Mouse (Mus musculus): ENCODE results near the gene 1500011B03Rik. TPM values are rescaled to one million over a fixed set of nuclear protein-coding genes. Genes with fewer than 3 reads are reported as not detected.
A peak's percentile ranks its signal among the peaks of the same experiment; 100 is the strongest.

Gene 1500011B03Rik
- polyA plus RNA-seq, 1 experiment from 2014 or later = 73.5 TPM

DNA sequence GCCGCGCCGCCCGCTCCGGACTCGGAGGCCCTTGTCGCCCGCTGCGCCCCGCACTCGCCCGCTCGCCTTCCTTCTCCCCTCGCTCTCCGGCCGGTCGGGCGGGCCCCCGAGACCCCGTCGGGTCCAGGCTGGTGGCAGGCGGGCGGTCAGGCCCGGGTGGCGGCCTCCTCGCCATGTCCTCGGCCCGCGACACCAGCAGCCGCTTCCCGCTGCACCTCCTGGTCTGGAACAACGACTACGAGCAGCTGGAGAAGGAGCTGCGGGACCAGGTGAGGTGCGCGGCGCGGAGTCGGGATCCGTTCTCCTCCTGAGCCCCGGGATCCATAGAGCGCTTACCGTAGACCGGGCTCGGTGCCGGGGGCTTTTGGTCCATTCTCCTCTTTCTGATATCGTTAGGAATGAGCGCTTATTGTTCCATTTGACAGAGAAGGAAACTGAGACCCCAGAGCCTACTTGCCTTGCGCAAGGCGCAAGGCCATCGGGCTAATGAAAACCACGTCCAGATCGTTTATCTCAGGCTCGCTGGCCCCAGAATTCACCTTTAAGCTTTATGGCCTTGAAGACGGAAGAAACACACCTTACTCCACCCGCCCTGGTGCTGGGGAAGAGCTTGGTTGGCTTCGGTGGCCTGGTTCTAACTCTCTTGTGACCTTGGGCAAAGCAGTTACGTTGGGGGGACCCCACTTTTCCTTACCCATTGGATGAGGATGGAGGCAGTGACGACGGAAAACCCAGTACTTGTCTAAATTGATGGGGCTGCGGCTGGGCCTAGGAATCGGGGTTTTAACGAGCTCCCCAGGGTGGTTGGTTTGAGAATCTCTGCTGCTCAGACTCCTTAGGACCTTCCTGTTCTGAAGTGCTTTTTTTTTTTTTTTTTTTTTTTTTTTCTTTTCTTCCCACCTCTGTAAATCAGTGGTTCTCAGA, 48.0 kb downstream of the 1500011B03Rik start, which contains the start of gene Git2:
Git2 (minus strand) TSS at position 462 of the 924 bp plus-strand sequence.
- H3K36me3 ChIP-seq = 0 out of 2 replicates have a peak, but pooled peaks cover 3% of the 10 kb centered on the region
- under 1% methylated on average over 45 of the region's 63 CpGs for WGBS
- peak within 1 kb of the TSS; percentile 96 for H3K27ac ChIP-seq
- peak within 1 kb of the TSS; percentile 85 for H3K9ac ChIP-seq
- ATAC-seq (ENCODE audit: insufficient number of reproducible peaks, low FRiP score, low TSS enrichment, low read depth) = no peak
- peak within 1 kb of the TSS; percentile 99 for H3K4me3 ChIP-seq
- H3K4me1 ChIP-seq = peaks cover 29% of the 10 kb centered on the region
- H3K27me3 ChIP-seq = no peaks in the 10 kb centered on the region
- H3K9me3 ChIP-seq = no peaks in the 10 kb centered on the region
- peak within 1 kb of the TSS; percentile 80 for H3K4me2 ChIP-seq

DNA sequence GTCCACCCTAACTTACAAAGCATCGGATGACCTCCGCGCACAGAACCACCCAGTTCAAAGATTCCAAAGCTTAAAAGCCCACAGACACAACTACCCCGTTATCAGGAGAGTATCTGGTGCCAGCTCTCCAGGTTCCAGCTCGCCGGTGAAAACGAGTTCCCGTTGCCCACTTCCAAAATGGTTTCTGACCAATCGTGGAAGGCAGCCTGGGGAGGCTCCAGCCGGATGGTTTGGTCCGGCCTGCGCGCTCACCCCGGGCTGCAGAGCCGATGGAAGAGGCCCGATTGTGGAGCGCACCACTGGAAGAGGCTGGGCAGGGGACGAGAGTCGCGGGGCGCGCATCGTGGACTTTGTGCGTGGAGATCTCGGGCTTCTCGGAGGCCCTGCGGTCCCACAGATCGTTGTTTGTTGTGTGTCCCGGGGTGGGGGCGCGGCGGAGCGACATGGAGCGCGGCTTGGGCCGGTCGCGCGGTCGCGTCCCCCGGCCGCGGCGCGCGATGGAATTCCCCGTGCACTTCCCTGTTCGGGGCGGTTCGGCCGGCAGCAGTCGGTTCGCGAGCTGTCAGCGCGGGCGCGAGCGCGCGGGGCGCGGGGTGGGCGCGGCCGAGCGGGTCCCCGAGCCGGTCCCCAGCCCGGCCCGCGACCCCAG, 48.7 kb downstream of the 1500011B03Rik start, which contains the start of gene Ankrd13a:
Ankrd13a (plus strand) TSS at position 275 of the 649 bp plus-strand sequence.
- H3K27ac ChIP-seq = peak within 1 kb of the TSS; percentile 96
- peak; percentile 86 for ATAC-seq (ENCODE audit: insufficient number of reproducible peaks, low FRiP score, low TSS enrichment, low read depth)
- H3K9me3 ChIP-seq = no peaks in the 10 kb centered on the region

DNA sequence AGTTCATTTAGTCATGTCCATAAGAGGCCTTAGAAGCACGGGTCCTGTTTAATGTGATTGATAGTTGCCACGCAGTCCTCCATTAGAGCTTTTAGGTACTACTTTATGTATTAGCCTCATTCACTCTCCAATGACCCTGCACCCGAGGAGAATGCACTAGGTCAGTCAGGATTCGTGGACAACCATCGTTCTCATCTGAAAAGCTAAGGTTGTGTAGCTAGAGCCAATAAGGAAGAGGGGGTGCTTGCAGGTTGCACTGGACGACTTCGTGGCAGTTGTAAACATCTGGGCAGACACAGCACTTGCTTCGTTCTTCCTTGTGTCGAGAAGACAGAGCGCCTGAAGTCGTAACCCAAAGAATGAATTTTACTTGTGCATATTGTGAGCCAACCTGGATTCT, 49.5 kb downstream of the 1500011B03Rik start:
- whole genome bisulfite sequencing = 2% methylated on average over 11 of the region's 11 CpGs
- no peak; the same call in 1 of the 2 replicates for ATAC-seq (ENCODE audit: insufficient number of reproducible peaks, low FRiP score, low TSS enrichment, low read depth)
- peaks cover 29% of the 10 kb centered on the region for H3K4me1 ChIP-seq
- peak overlapping the region; percentile 99 for H3K4me3 ChIP-seq
- peak overlapping the region; percentile 85 for H3K9ac ChIP-seq
- H3K36me3 ChIP-seq = 0 out of 2 replicates have a peak, but pooled peaks cover 4% of the 10 kb centered on the region
- no peaks in the 10 kb centered on the region for H3K9me3 ChIP-seq
- H3K27me3 ChIP-seq = no peaks in the 10 kb centered on the region
- peak overlapping the region; percentile 96 for H3K27ac ChIP-seq
- peak overlapping the region; percentile 80 for H3K4me2 ChIP-seq

More for the DNA sequence above, 48.7 kb downstream of the 1500011B03Rik start, which contains the start of gene Ankrd13a:
- Histone ChIP-seq H3K27me3 (no peaks in the 10 kb centered on the region), H3K4me1 (peaks cover 29% of the 10 kb centered on the region), H3K9ac (peak within 1 kb of the TSS; percentile 85), H3K4me2 (peak within 1 kb of the TSS; percentile 80), H3K4me3 (peak within 1 kb of the TSS; percentile 99), H3K36me3 (0 out of 2 replicates have a peak, but pooled peaks cover 4% of the 10 kb centered on the region)
- WGBS = under 1% methylated on average over 61 of the region's 73 CpGs

DNA sequence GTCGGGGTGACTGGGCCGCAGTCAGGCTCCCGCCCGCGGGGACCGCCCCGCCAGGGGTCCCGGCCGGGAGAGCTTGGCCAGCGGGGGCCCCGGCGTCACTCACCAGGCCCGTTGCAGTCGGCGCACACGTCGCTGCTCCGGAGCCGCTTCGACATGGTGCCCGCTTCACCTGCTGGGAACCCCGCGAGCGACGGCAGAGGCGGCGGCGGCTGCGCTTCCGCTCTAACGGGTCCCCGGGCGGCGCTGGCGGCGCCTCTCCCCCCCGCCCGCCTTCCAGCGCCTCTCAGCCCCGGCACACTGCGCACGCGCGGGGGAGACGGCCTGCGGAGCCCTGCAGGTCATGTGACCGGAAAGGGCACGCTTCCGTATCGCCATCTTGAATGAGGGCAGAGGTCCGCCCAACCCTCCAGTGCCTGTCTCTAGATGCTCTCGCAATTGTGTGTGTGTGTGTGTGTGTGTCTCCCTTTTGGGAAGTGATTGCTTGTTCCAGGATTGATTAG, 50.0 kb downstream of the 1500011B03Rik start:
- WGBS = under 1% methylated on average over 49 of the region's 52 CpGs
- H3K9me3 ChIP-seq = no peaks in the 10 kb centered on the region
- peak overlapping the region; percentile 80 for H3K4me2 ChIP-seq
- peak overlapping the region; percentile 86 for H3K9ac ChIP-seq
- H3K27me3 ChIP-seq = no peaks in the 10 kb centered on the region
- H3K4me3 ChIP-seq = peak overlapping the region; percentile 99
- peaks cover 28% of the 10 kb centered on the region for H3K4me1 ChIP-seq
- peak; percentile 88 for ATAC-seq (ENCODE audit: insufficient number of reproducible peaks, low FRiP score, low TSS enrichment, low read depth)
- H3K36me3 ChIP-seq = 0 out of 2 replicates have a peak, but pooled peaks cover 4% of the 10 kb centered on the region
- peak overlapping the region; percentile 96 for H3K27ac ChIP-seq

DNA sequence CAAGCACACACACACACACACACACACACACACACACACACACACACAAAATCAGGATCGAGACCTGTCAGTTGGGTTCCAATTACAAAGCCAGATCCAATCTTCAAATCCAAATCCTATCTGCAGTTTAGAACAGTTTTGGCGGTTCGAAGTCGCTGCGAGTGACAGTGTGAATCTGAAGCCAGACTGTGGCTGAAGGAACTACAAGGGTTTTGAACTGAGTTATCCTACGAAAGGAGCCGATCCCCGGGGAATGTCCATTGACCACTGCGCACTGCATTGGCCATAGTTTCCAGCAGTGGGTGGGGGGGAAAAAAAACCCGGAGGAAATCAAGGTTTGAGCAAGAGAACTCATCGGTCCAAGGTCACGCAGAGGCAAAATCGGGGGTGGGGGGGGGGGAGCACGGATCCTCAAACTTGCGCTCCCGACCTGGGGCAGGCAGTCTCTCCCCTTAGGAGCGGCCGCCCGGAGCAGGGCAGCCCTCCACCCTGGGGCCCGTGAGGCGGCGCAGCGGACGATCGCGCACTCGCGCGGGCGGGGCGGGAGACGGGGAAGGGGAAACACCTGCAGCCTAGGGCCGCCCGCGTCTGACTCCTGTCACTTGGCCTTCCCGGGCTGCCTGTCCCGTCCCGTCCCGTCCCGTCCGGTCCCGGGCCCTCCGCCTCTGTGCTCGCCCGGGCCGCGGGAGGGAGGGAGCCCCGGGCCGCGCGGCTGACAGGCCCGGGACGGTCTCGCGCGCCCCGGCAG, 50.6 kb downstream of the 1500011B03Rik start:
- Histone ChIP-seq H3K36me3 (0 out of 2 replicates have a peak, but pooled peaks cover 4% of the 10 kb centered on the region), H3K4me2 (peak overlapping the region; percentile 80), H3K27ac (peak overlapping the region; percentile 96), H3K27me3 (no peaks in the 10 kb centered on the region), H3K4me3 (peak overlapping the region; percentile 99), H3K4me1 (peaks cover 30% of the 10 kb centered on the region), H3K9ac (peak overlapping the region; percentile 86), H3K9me3 (no peaks in the 10 kb centered on the region)
- ATAC-seq (ENCODE audit: insufficient number of reproducible peaks, low FRiP score, low TSS enrichment, low read depth) = peak; percentile 12; the same call in 1 of the 2 replicates
- WGBS = 1% methylated on average over 54 of the region's 57 CpGs

DNA sequence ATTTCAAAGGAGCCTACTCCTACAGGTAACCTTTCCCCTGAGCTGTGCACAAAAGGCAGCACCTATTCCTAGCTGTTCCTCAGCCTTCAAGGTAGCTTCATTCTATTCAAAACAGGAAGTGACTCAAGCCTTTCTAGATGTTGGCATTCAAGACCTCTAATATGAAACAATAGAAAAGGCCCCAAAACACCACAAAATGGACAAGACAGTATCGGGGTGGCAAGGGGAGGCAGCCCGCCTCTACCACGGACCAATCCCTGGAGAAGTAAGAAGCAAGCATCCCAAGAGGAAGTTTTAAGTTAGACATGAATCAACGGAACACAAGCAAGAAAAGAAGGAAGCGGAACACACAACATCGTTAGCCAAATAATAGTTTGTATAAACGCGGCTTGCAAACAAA, 51.5 kb downstream of the 1500011B03Rik start:
- peak overlapping the region; percentile 99 for H3K4me3 ChIP-seq
- peaks cover 29% of the 10 kb centered on the region for H3K4me1 ChIP-seq
- no peak for ATAC-seq (ENCODE audit: insufficient number of reproducible peaks, low FRiP score, low TSS enrichment, low read depth)
- no peak overlapping the region for H3K27ac ChIP-seq
- H3K9ac ChIP-seq = peak overlapping the region; percentile 86; the same call in 1 of the 2 replicates
- H3K9me3 ChIP-seq = no peaks in the 10 kb centered on the region
- H3K27me3 ChIP-seq = no peaks in the 10 kb centered on the region
- peaks cover 6% of the 10 kb centered on the region; the same call in 1 of the 2 replicates for H3K36me3 ChIP-seq
- 75% methylated on average over 8 of the region's 8 CpGs for WGBS
- H3K4me2 ChIP-seq = peak overlapping the region; percentile 80; the same call in 1 of the 2 replicates

DNA sequence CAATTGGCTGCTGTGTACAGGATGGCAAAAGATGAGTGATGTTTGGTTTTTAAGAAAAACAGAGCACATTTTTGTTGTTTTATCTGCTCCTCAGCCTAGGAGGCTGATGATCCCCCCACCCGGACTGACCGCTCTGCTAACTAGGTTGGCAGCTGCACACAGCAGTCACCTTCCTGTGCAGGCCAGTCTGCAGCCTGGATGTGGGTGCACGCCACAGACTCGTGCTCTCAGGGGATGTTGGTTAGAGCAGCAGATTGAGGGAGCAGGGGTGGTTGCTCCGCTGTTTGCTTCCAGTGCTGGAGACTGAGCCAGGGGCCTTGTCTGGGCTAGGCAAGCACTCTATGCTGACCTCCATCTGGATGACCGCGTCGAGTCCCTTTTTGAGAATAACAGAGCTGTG, 53.5 kb downstream of the 1500011B03Rik start:
- 92% methylated on average over 8 of the region's 8 CpGs for WGBS

DNA sequence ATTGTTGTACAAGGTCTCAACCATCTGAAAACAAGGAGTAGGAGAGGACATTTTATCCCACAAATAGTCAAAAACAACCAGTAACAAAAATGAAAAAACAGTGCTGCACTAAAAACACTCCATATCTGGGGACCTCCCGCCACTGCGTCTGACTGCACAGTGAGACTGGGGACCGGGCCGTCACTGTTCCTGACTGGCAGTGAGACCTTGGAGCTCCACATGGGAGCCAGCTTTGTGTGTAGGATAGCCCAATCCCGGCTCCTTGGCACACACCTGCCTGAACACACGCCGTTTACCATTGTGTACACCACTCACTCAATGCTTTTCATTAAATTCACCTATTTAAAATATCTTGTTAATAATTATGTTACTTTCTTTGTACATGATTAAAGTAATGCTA, 56.1 kb downstream of the 1500011B03Rik start:
- Histone ChIP-seq H3K4me2 (no peak overlapping the region), H3K4me3 (no peak overlapping the region), H3K4me1 (peaks cover 12% of the 10 kb centered on the region), H3K27ac (no peak overlapping the region), H3K27me3 (no peaks in the 10 kb centered on the region), H3K9me3 (no peaks in the 10 kb centered on the region), H3K36me3 (peaks cover 46% of the 10 kb centered on the region), H3K9ac (no peak overlapping the region)
- 87% methylated on average over 7 of the region's 7 CpGs for WGBS
- ATAC-seq (ENCODE audit: insufficient number of reproducible peaks, low FRiP score, low TSS enrichment, low read depth) = no peak

More for the DNA sequence above, 53.5 kb downstream of the 1500011B03Rik start:
- Histone ChIP-seq H3K9ac (no peak overlapping the region), H3K4me2 (no peak overlapping the region), H3K4me1 (peaks cover 13% of the 10 kb centered on the region), H3K9me3 (no peaks in the 10 kb centered on the region), H3K36me3 (peaks cover 24% of the 10 kb centered on the region), H3K4me3 (no peak overlapping the region), H3K27me3 (no peaks in the 10 kb centered on the region), H3K27ac (no peak overlapping the region)
- ATAC-seq (ENCODE audit: insufficient number of reproducible peaks, low FRiP score, low TSS enrichment, low read depth) = no peak

DNA sequence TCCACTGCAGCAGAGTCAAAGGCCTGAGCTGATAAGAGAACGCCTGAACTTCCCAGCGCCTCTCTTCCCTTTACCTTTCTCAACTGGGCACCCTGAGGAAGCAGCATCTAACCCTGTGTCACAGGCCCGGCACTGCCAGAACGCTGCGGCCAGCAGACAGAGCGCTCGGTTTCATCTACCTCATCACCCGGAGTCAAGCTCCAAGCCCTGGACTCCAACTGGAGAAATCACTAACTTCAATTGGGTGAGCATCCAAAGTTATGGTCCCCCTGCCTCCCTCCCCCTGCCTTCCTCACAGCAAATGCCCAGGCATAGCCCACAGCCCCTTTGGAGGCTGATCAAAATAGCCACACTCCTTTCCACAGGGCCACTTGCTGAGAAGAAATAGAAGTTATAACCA, 56.6 kb downstream of the 1500011B03Rik start:
- H3K36me3 ChIP-seq = peaks cover 51% of the 10 kb centered on the region
- no peak overlapping the region for H3K9ac ChIP-seq
- H3K27me3 ChIP-seq = no peaks in the 10 kb centered on the region
- no peak overlapping the region for H3K27ac ChIP-seq
- WGBS = 92% methylated on average over 8 of the region's 8 CpGs
- no peak overlapping the region for H3K4me3 ChIP-seq
- peaks cover 7% of the 10 kb centered on the region for H3K4me1 ChIP-seq
- H3K4me2 ChIP-seq = no peak overlapping the region
- no peaks in the 10 kb centered on the region for H3K9me3 ChIP-seq
- ATAC-seq (ENCODE audit: insufficient number of reproducible peaks, low FRiP score, low TSS enrichment, low read depth) = no peak

DNA sequence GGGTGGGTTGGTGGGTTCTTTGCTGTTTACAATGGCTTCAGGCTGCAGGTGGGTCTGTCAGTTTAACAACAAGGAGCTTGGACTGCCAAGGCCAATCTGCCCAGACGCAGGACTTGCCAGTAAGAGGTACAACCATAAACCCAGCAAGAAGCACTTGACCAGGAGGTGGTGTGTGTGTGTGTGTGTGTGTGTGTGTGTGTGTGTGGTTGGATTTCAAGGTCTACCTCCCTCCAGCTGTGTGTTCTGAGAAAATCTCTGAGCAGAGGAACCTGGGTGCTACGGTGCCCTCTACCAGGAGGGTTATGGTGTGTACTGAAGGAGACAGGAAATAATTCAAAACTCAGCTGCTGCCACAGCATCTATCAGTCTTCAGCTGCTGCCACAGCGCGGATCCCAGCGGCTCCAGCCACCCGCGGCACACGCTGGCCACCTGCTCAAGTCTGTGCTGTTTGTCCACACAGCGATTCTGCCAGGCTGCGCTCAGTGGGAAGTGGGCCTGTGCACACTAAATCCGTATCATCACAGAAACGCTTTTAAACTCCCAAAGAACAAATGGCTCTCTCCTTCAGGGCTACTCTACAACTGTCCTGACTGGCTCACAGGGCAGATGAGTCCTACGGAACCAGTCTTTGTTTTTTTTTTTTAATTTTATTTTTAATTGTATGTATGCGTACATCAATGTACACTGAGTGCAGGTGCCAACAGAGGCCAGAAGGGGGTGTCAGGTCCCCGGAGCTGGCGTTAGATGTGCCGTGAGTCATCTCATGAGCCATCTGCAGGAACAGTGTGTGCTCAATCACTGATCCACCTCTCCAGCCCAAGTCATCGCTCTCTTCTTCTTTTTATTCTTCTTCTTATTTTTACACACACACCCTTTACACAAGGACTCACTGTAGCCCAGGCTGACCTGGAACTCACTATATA, 58.2 kb downstream of the 1500011B03Rik start:
- no peak overlapping the region for H3K27ac ChIP-seq
- H3K4me1 ChIP-seq = peaks cover 4% of the 10 kb centered on the region; the same call in 1 of the 2 replicates
- no peak overlapping the region for H3K4me3 ChIP-seq
- H3K9ac ChIP-seq = no peak overlapping the region
- no peaks in the 10 kb centered on the region for H3K9me3 ChIP-seq
- H3K36me3 ChIP-seq = peaks cover 62% of the 10 kb centered on the region
- 88% methylated on average over 18 of the region's 18 CpGs for WGBS
- ATAC-seq (ENCODE audit: insufficient number of reproducible peaks, low FRiP score, low TSS enrichment, low read depth) = no peak
- no peaks in the 10 kb centered on the region for H3K27me3 ChIP-seq
- no peak overlapping the region for H3K4me2 ChIP-seq

Measured in limb, embryonic 15.5 days (tissue).